Mouse (Mus musculus): ENCODE results near the gene Pdzd7. TPM values are rescaled to one million over a fixed set of nuclear protein-coding genes. Genes with fewer than 3 reads are reported as not detected.

Pdzd7 gene
- polyA plus RNA-seq, 1 experiment, result not detected

DNA sequence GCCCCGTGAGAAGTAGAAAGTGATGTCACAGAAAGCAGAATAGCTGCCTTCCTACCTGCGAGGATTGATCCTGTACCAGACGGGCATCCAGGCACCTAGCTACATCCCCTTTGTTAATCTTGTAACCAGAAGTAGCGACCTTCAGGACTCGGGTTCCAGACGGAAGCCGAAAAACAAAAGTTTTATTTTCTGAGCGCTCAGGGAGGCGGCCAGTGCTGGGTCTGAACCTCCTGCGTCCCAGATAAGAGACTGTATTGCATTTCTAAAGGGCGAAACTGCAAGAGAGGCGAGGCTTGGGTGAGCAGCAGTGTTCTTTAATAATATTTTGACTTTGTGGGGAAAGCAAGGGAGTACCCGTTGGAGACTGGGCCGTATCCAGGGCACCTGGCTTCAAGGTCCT lies 13.3 kb upstream of the Pdzd7 start:
- Histone ChIP-seq H3K27ac (ENCODE audit: insufficient read depth, low read depth, low read length) (peak overlapping the region; percentile 96), H3K4me1 (ENCODE audit: control insufficient read depth, insufficient read depth, low read length) (peaks cover 33% of the 10 kb centered on the region), H3K4me3 (ENCODE audit: insufficient read depth, low read length) (peak overlapping the region; percentile 82)
- TF ChIP-seq POLR2A (IDR thresholded peaks at IDR 0.05; ENCODE audit: borderline replicate concordance, low read depth, low read length) (no peak), CTCF (IDR thresholded peaks at IDR 0.05; ENCODE audit: low read depth, low read length) (no peak)

DNA sequence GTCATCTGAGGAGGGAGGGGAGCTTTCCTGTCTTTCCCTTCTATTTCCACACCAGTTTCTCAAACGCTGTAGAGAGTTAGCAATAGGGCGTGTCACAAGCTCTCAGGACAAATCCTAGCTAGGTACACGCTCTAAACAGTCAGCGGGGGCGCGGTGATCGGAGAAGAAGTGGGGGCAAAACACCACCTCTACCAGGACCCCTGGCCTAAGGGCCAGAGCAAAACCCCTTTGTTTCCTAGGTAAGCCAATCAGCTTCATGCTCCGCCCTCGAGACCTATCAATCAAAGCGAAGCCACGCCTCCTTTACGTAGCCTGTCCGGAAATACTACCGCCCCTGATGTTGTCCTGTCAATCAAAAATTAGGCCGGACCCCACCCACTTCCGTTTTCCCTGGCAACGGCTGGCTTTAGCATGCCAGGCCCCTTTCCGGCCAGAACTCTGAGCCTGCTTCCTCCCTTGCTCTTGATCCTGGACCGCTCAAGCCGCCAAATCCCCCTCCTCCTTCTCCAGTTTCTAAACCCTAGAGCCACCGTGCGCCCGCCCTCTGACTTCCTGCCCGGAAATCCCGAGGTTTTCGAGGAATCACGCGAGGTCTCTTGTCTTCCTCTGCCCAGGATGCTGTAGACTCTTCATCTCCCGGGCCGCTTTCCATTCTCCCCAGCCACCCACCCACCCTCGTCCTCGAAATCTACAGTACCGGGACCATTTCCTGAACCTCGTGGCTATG lies 12.8 kb upstream of the Pdzd7 start:
- H3K27ac ChIP-seq (ENCODE audit: insufficient read depth, low read depth, low read length), result peak overlapping the region; percentile 96
- TF ChIP-seq CTCF (IDR thresholded peaks at IDR 0.05; ENCODE audit: low read depth, low read length) (no peak), POLR2A (IDR thresholded peaks at IDR 0.05; ENCODE audit: borderline replicate concordance, low read depth, low read length) (0 out of 2 replicates have a peak, but pooled peaks have one; percentile 73)
- peaks cover 33% of the 10 kb centered on the region for H3K4me1 ChIP-seq (ENCODE audit: control insufficient read depth, insufficient read depth, low read length)
- peak overlapping the region; percentile 82 for H3K4me3 ChIP-seq (ENCODE audit: insufficient read depth, low read length)

DNA sequence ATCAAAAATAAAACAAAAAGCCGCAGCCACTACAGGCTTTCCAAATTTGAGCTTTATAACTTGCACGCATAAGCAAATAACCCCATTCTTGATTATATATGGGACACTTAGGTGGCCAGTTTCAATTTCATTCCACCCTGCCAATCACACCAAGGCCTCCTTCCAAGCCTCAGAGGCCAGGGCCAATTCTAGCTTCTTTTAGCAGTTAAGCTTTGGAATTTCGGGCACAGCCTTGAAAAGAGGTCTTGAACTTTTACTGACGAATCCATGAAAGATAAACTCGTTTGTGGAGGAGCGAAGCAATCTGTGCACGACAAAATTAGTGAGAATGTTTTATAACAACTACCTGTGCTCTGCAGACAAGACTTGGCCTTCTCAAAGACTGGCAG lies 12.2 kb upstream of the Pdzd7 start:
- H3K4me3 ChIP-seq (ENCODE audit: insufficient read depth, low read length), result peak overlapping the region; percentile 82
- H3K27ac ChIP-seq (ENCODE audit: insufficient read depth, low read depth, low read length), result peak overlapping the region; percentile 78
- peaks cover 33% of the 10 kb centered on the region for H3K4me1 ChIP-seq (ENCODE audit: control insufficient read depth, insufficient read depth, low read length)
- TF ChIP-seq POLR2A (IDR thresholded peaks at IDR 0.05; ENCODE audit: borderline replicate concordance, low read depth, low read length), result no peak
- no peak for TF ChIP-seq CTCF (IDR thresholded peaks at IDR 0.05; ENCODE audit: low read depth, low read length)

DNA sequence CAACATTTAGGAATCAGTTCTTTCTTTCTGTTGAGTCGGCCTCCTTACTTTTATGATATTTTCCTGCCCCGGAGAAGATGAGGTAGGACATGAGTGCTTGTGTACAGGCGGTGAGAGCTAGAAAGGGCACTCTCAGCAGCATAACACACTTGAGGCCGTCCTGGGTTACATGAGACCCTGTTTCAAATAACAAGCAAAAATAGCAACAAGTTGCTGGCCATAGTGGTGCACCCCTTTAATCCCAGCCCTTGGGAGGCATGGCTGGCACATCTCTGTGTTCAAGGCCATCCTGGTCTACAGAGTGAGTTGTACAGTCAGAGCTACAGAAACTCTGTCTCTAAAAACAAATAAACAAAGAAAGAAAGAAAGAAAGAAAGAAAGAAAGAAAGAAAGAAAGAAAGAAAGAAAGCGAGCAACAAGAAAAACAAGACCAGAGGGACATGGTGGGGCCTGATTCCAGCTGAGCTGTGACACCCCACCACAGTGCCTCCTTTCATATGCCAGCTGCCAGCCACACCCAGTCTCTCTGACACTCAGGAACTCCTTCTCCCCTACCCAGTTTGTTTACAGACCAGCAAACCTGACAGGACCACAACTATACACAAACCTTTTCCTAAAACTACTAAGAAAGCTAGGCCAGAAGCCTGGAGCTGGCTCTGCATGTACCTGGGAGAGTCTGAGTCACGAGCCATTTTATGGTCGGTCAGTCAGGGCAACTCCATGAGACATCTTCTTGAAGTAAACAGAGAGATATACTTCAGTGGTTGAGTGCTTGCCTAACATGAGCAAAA lies 11.6 kb upstream of the Pdzd7 start:
- H3K4me1 ChIP-seq (ENCODE audit: control insufficient read depth, insufficient read depth, low read length), result peaks cover 33% of the 10 kb centered on the region
- no peak overlapping the region for H3K27ac ChIP-seq (ENCODE audit: insufficient read depth, low read depth, low read length)
- TF ChIP-seq CTCF (IDR thresholded peaks at IDR 0.05; ENCODE audit: low read depth, low read length) (no peak), POLR2A (IDR thresholded peaks at IDR 0.05; ENCODE audit: borderline replicate concordance, low read depth, low read length) (no peak)
- H3K4me3 ChIP-seq (ENCODE audit: insufficient read depth, low read length), result no peak overlapping the region

DNA sequence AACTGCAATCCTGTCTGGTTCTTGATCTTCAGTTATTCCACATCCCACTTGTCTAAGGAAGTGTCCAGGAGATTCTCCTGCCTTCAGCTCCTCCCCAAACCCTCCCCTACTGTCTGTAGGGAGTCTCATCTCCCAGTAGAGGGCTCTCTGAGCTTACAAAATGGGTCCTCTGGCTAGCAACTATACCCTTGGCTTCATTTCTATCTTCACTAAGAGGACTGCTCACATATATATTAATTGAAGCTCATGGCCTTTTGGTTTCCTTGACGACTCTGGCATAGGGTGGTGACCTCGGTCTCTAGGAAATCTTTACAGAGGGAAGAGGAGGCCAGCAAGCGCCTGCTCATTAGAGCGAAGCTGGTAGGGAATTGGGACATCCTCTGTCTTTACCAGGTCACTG lies 10.8 kb upstream of the Pdzd7 start:
- no peak overlapping the region for H3K4me3 ChIP-seq (ENCODE audit: insufficient read depth, low read length)

DNA sequence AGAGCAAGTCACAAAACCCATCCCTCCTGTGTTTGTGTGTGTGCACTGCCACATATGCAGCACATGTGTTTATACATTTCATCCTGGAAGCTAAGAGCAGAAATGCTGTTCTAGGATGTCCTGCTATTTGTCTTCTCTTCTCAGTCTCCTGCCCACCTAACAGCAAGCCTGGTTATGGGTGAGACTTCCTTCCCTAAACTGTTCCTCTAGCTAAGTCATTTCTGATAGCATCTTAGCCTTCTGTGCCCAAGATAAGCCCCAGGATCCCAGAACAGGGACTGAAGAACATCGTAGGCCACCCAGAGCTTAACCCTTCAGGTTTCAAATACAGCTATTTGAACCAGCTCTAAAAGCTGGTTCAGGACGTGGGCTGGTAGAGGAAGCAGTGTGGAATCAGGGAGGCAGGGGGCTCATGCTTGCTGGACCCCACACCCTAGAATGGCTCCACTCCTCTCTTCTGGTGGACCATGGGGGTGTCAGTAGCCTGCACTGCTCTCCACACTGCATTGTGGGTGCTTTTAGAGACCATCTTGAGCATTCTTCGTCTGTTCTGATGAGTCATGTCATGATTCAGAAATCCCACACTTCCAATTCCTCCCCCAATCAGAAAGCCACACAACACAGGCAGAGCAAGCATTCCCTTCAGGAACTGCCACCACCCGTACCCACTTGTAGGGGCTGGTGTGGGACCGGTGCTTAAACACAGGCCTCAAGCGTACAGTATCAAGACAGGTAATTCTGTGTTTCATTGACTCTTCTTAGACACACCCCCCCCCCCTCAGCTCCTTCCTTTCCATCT lies 9.6 kb upstream of the Pdzd7 start:
- TF ChIP-seq CTCF (IDR thresholded peaks at IDR 0.05; ENCODE audit: low read depth, low read length) (no peak), POLR2A (IDR thresholded peaks at IDR 0.05; ENCODE audit: borderline replicate concordance, low read depth, low read length) (no peak)
- H3K4me3 ChIP-seq (ENCODE audit: insufficient read depth, low read length), result no peak overlapping the region
- peaks cover 28% of the 10 kb centered on the region for H3K4me1 ChIP-seq (ENCODE audit: control insufficient read depth, insufficient read depth, low read length)
- H3K27ac ChIP-seq (ENCODE audit: insufficient read depth, low read depth, low read length), result no peak overlapping the region

More for the DNA sequence above, 10.8 kb upstream of the Pdzd7 start:
- H3K27ac ChIP-seq (ENCODE audit: insufficient read depth, low read depth, low read length), result no peak overlapping the region
- H3K4me1 ChIP-seq (ENCODE audit: control insufficient read depth, insufficient read depth, low read length), result peaks cover 33% of the 10 kb centered on the region
- no peak for TF ChIP-seq CTCF (IDR thresholded peaks at IDR 0.05; ENCODE audit: low read depth, low read length)

DNA sequence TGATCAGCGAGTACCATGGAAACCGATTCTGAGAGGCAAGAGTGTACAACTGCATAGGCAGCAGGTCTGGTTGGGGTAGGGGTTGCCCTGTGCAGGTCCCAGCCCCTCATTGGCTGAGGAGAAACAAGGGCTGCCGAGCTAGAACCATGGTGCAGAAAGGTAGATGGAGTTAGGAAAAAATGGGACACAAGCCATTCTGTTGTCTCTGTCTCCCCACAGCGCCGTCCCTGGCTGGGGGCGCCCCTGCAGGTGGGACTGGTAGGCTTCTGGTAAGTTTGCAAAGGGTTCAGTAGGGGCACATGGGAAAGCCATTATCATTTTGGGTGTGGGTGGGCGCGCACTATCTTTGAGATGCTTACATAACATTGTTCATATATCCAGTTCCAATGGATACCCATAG lies 7.9 kb upstream of the Pdzd7 start:
- H3K4me1 ChIP-seq (ENCODE audit: control insufficient read depth, insufficient read depth, low read length), result peaks cover 37% of the 10 kb centered on the region
- no peak overlapping the region for H3K27ac ChIP-seq (ENCODE audit: insufficient read depth, low read depth, low read length)
- TF ChIP-seq POLR2A (IDR thresholded peaks at IDR 0.05; ENCODE audit: borderline replicate concordance, low read depth, low read length) (no peak), CTCF (IDR thresholded peaks at IDR 0.05; ENCODE audit: low read depth, low read length) (no peak)
- no peak overlapping the region for H3K4me3 ChIP-seq (ENCODE audit: insufficient read depth, low read length)

DNA sequence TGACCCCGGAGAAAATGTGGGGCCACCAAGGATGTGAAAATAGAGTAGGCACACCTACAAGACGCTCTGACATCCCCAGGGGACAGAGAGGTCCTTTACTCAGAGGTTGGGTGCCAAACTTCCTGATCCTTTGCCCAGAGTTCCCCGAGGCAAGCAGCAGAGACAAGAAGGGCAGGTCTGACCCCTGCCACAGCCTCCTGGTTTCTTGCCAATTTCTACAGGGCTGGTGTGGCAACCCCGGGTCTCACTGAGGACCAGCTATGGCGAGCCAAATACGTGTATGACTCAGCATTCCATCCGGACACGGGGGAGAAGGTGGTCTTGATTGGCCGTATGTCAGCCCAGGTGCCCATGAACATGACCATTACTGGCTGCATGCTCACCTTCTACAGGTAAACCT lies 4.0 kb upstream of the Pdzd7 start:
- H3K4me3 ChIP-seq (ENCODE audit: insufficient read depth, low read length), result no peak overlapping the region
- TF ChIP-seq POLR2A (IDR thresholded peaks at IDR 0.05; ENCODE audit: borderline replicate concordance, low read depth, low read length) (no peak), CTCF (IDR thresholded peaks at IDR 0.05; ENCODE audit: low read depth, low read length) (no peak)
- H3K27ac ChIP-seq (ENCODE audit: insufficient read depth, low read depth, low read length), result no peak overlapping the region
- peaks cover 20% of the 10 kb centered on the region for H3K4me1 ChIP-seq (ENCODE audit: control insufficient read depth, insufficient read depth, low read length)

DNA sequence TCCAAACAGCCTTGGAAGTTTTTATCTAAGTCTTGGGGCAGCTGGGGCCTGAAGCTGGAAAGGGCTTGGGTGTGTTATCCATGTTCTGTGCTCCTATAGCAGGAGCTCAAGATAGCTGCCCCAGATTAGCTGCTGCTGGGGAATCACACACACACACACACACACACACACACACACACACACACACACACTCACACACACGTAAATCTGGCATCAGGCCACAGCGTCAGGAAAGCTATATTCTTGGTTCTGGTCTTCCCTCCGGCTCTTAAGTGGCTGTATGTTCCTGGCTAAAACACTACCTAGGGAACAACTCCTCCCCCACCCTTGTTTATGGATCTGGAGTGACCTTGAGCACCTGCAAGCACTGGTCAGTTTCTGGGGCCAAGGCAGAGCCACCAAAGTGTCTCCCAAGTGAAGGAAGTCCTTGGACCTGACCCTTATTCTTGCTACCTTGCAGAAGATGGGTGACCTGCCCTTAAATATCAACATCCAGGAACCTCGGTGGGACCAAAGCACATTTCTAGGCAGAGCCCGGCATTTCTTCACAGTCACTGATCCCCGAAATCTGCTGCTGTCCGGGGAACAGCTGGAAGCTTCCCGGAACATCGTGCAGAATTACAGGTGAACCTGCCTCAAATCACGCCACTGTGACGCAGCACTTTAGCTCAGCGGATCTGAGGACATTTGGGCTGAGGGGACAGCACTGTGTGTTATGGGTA lies 3.3 kb upstream of the Pdzd7 start:
- peak overlapping the region; percentile 67 for H3K4me3 ChIP-seq (ENCODE audit: insufficient read depth, low read length)
- TF ChIP-seq POLR2A (IDR thresholded peaks at IDR 0.05; ENCODE audit: borderline replicate concordance, low read depth, low read length) (no peak), CTCF (IDR thresholded peaks at IDR 0.05; ENCODE audit: low read depth, low read length) (no peak)
- peak overlapping the region; percentile 75 for H3K27ac ChIP-seq (ENCODE audit: insufficient read depth, low read depth, low read length)
- H3K4me1 ChIP-seq (ENCODE audit: control insufficient read depth, insufficient read depth, low read length), result peaks cover 19% of the 10 kb centered on the region
